In genomic region chr16:87969936-87970335, GRCm38 (mm10) we compare ENCODE assay signal across 32 mouse cellular contexts.
DNase-seq lines count a peak whose midpoint lies in the region; ATAC-seq lines count a peak whose summit lies in the region.
"Had no signal": no experiment of that assay in that cellular context is flagged by ENCODE, and none has a peak within 500 bp of the region (broad histone marks: within the 10 kb centered on the region; RNA-seq: fewer than 3 reads in every experiment).

No protein-coding gene starts in this region.

- no peaks in the 10 kb centered on the region for H3K27me3 ChIP-seq in forebrain, embryonic 14.5 days (replicated peaks; ENCODE audit: control insufficient read depth, insufficient read depth, low read length)
- H3K27me3 ChIP-seq in forebrain, embryonic 11.5 days (ENCODE audit: control insufficient read depth, insufficient read depth, low read length), result no peaks in the 10 kb centered on the region
- H3K27me3 ChIP-seq: CH12.LX; forebrain, embryonic 13.5 days; heart, embryonic 15.5 days; hindbrain, embryonic 13.5 days; kidney, embryonic 15.5 days; liver, embryonic 12.5 days; midbrain, embryonic 13.5 days; neural tube, embryonic 15.5 days; stomach, embryonic 15.5 days had no signal

- no peak overlapping the region for H3K4me2 ChIP-seq in forebrain, embryonic 14.5 days (ENCODE audit: low read length)
- no peak overlapping the region for H3K4me2 ChIP-seq in forebrain, embryonic 11.5 days (ENCODE audit: low read depth, low read length, severe bottlenecking)
- H3K4me2 ChIP-seq: forebrain, embryonic 13.5 days; heart, embryonic 15.5 days; hindbrain, embryonic 13.5 days; kidney, embryonic 15.5 days; liver, embryonic 12.5 days; midbrain, embryonic 13.5 days; neural tube, embryonic 15.5 days; stomach, embryonic 15.5 days had no signal

- peak; percentile 28 for DNase-seq in adrenal gland, postnatal 10 days
- DNase-seq in adrenal gland, postnatal 4 days (ENCODE audit: low spot score in 2 of 2), result no peak
- peak; percentile 59 for DNase-seq in forebrain, embryonic 14.5 days (ENCODE audit: low spot score)
- no peak for DNase-seq in forebrain, embryonic 11.5 days (ENCODE audit: low spot score)
- peak; percentile 16 for DNase-seq in left cerebral cortex, postnatal 4 days
- no peak for DNase-seq in left cerebral cortex, adult 8-10 months (ENCODE audit: low spot score in 2 of 2)
- DNase-seq in retina, postnatal 1 day, result peak; percentile 12
- no peak for DNase-seq in retina, embryonic 14.5 days (ENCODE audit: low spot score)
- DNase-seq: cerebellum, adult 11 months; cerebellum, adult 9-11 months; gastrocnemius, postnatal 25 days; heart, adult 11 months; kidney, adult 11 months; kidney, postnatal 36 days; liver, postnatal 0 days; right cerebral cortex, postnatal 14 days had no signal

- peaks cover 4% of the 10 kb centered on the region; the same call in 1 of the 2 replicates for H3K4me1 ChIP-seq in forebrain, embryonic 14.5 days (ENCODE audit: control insufficient read depth, insufficient read depth, low read length)
- H3K4me1 ChIP-seq in forebrain, embryonic 11.5 days (replicated peaks; ENCODE audit: control insufficient read depth, insufficient read depth, low read length), result no peaks in the 10 kb centered on the region
- H3K4me1 ChIP-seq: heart, embryonic 10.5 days; heart, embryonic 15.5 days; kidney, embryonic 15.5 days; liver, embryonic 12.5 days; neural tube, embryonic 15.5 days; stomach, embryonic 15.5 days had no signal

- 28% methylated on average over 3 of the region's 3 CpGs for WGBS in forebrain, embryonic 14.5 days
- 89% methylated on average over 3 of the region's 3 CpGs for WGBS in forebrain, embryonic 11.5 days

- no peaks in the 10 kb centered on the region for H3K9me3 ChIP-seq in forebrain, embryonic 14.5 days (replicated peaks; ENCODE audit: control insufficient read depth, low read length)
- H3K9me3 ChIP-seq in forebrain, embryonic 11.5 days (ENCODE audit: control insufficient read depth, low read length), result no peaks in the 10 kb centered on the region
- H3K9me3 ChIP-seq: forebrain, embryonic 13.5 days; heart, embryonic 10.5 days; heart, embryonic 15.5 days; hindbrain, embryonic 13.5 days; kidney, embryonic 15.5 days; midbrain, embryonic 13.5 days; neural tube, embryonic 15.5 days; stomach, embryonic 15.5 days had no signal

- no peak overlapping the region for H3K9ac ChIP-seq in forebrain, embryonic 14.5 days (ENCODE audit: low read length)
- H3K9ac ChIP-seq in forebrain, embryonic 11.5 days (ENCODE audit: low read length), result no peak overlapping the region
- H3K9ac ChIP-seq: forebrain, embryonic 13.5 days; heart, embryonic 15.5 days; hindbrain, embryonic 13.5 days; kidney, embryonic 15.5 days; liver, embryonic 12.5 days; liver, postnatal 0 days; midbrain, embryonic 13.5 days; neural tube, embryonic 15.5 days; stomach, embryonic 15.5 days had no signal

- intact Hi-C loops in left cerebral cortex, postnatal 4 days (cut with DNase I), result no loop called here

- H3K4me3 ChIP-seq in forebrain, embryonic 14.5 days (ENCODE audit: low read depth, low read length), result no peak overlapping the region
- no peak overlapping the region for H3K4me3 ChIP-seq in forebrain, embryonic 11.5 days (ENCODE audit: low read depth, low read length)
- H3K4me3 ChIP-seq: erythroblast, embryonic 14.5 days; forebrain, embryonic 13.5 days; heart, embryonic 10.5 days; heart, embryonic 15.5 days; hindbrain, embryonic 13.5 days; kidney, embryonic 15.5 days; layer of hippocampus, adult 2 months; left cerebral cortex, adult 2 months; liver, embryonic 12.5 days; midbrain, embryonic 13.5 days; neural tube, embryonic 15.5 days; stomach, embryonic 15.5 days had no signal

- no peaks in the 10 kb centered on the region for H3K36me3 ChIP-seq in forebrain, embryonic 14.5 days (ENCODE audit: control insufficient read depth, insufficient read depth, low read length)
- H3K36me3 ChIP-seq in forebrain, embryonic 11.5 days (ENCODE audit: control insufficient read depth, insufficient read depth, low read length), result no peaks in the 10 kb centered on the region
- H3K36me3 ChIP-seq: heart, embryonic 10.5 days; heart, embryonic 15.5 days; hindbrain, embryonic 13.5 days; kidney, embryonic 15.5 days; liver, embryonic 12.5 days; midbrain, embryonic 13.5 days; neural tube, embryonic 15.5 days; stomach, embryonic 15.5 days had no signal

- no peak for ATAC-seq in forebrain, embryonic 14.5 days
- ATAC-seq in forebrain, embryonic 11.5 days (replicated peaks; ENCODE audit: low FRiP score), result no peak
- ATAC-seq: activated CD4-positive, CD25-positive, alpha-beta regulatory T cell, adult 4 months; forebrain, embryonic 13.5 days; inflammation-experienced regulatory T-cells, adult 6 months; liver, embryonic 12.5 days; liver, postnatal 0 days; lung, postnatal 0 days; midbrain, embryonic 13.5 days had no signal

- no peak overlapping the region for H3K27ac ChIP-seq in forebrain, embryonic 14.5 days (ENCODE audit: low read depth, low read length)
- no peak overlapping the region for H3K27ac ChIP-seq in forebrain, embryonic 11.5 days (ENCODE audit: low read depth, low read length)
- H3K27ac ChIP-seq: forebrain, embryonic 13.5 days; heart, embryonic 10.5 days; heart, embryonic 15.5 days; hindbrain, embryonic 13.5 days; kidney, embryonic 15.5 days; layer of hippocampus, adult 2 months; left cerebral cortex, adult 2 months; liver, embryonic 12.5 days; midbrain, embryonic 13.5 days; neural tube, embryonic 15.5 days; stomach, embryonic 15.5 days had no signal

Comparison
In these comparisons a context has a peak if more than half of its experiments do, and no peak if none do; other contexts are left out.
1. DNase-seq: peak in adrenal gland, postnatal 10 days (single experiment), forebrain, embryonic 14.5 days (single experiment), left cerebral cortex, postnatal 4 days (single experiment) and retina, postnatal 1 day (single experiment); none in adrenal gland, postnatal 4 days (0 of 2), forebrain, embryonic 11.5 days (single experiment), left cerebral cortex, adult 8-10 months (0 of 2) and retina, embryonic 14.5 days (single experiment).